In genomic region chr8:126920386-126920785, GRCm38 (mm10) we compare ENCODE assay signal across 8 mouse cellular contexts. TPM values are rescaled to one million over a fixed set of nuclear protein-coding genes. Genes with fewer than 3 reads are reported as not detected.
DNase-seq lines count a peak whose midpoint lies in the region; ATAC-seq and TF ChIP-seq lines count a peak whose summit lies in the region.
"Had no signal": no experiment of that assay in that cellular context is flagged by ENCODE, and none has a peak within 500 bp of the region (broad histone marks: within the 10 kb centered on the region; RNA-seq: fewer than 3 reads in every experiment).

No protein-coding gene starts in this region.

- peak overlapping the region; percentile 61; the same call in 1 of the 2 replicates for H3K27ac ChIP-seq in kidney, embryonic 15.5 days
- H3K27ac ChIP-seq in bone marrow macrophage, adult 2 months (ENCODE audit: insufficient read depth, low read depth, low read length) = peak overlapping the region; percentile 88
- 0 out of 2 replicates have a peak overlapping the region, but pooled peaks have one; percentile 20 for H3K27ac ChIP-seq in embryonic facial prominence, embryonic 11.5 days (replicated peaks; ENCODE audit: low read depth, low read length)
- H3K27ac ChIP-seq in macrophage = peak overlapping the region; percentile 97
- no peak overlapping the region for H3K27ac ChIP-seq in forebrain, embryonic 13.5 days

- ATAC-seq in kidney, embryonic 15.5 days (replicated peaks; ENCODE audit: low FRiP score) = no peak
- no peak for ATAC-seq in embryonic facial prominence, embryonic 11.5 days (replicated peaks; ENCODE audit: insufficient number of reproducible peaks, low FRiP score, low TSS enrichment, low read depth)
- ATAC-seq in forebrain, embryonic 13.5 days = no peak

- no peak overlapping the region for H3K9ac ChIP-seq in kidney, embryonic 15.5 days
- no peak overlapping the region for H3K9ac ChIP-seq in embryonic facial prominence, embryonic 11.5 days (replicated peaks; ENCODE audit: low read length)
- H3K9ac ChIP-seq in forebrain, embryonic 13.5 days = no peak overlapping the region

- no peaks in the 10 kb centered on the region for H3K9me3 ChIP-seq in kidney, embryonic 15.5 days (replicated peaks)
- no peaks in the 10 kb centered on the region for H3K9me3 ChIP-seq in embryonic facial prominence, embryonic 11.5 days (replicated peaks; ENCODE audit: control insufficient read depth, low read length)
- H3K9me3 ChIP-seq in forebrain, embryonic 13.5 days (replicated peaks) = no peaks in the 10 kb centered on the region
- H3K9me3 ChIP-seq: megakaryocyte, embryonic 14.5 days had no signal

- H3K4me3 ChIP-seq in kidney, embryonic 15.5 days (replicated peaks) = no peak overlapping the region
- peak overlapping the region; percentile 10; the same call in 1 of the 2 replicates for H3K4me3 ChIP-seq in bone marrow macrophage, adult 2 months (ENCODE audit: insufficient read depth, low read length)
- no peak overlapping the region for H3K4me3 ChIP-seq in embryonic facial prominence, embryonic 11.5 days (ENCODE audit: low read depth, low read length)
- no peak overlapping the region for H3K4me3 ChIP-seq in macrophage (ENCODE audit: inconsistent target)
- H3K4me3 ChIP-seq in forebrain, embryonic 13.5 days = no peak overlapping the region

- H3K36me3 ChIP-seq in kidney, embryonic 15.5 days = 0 out of 2 replicates have a peak, but pooled peaks cover 5% of the 10 kb centered on the region
- no peaks in the 10 kb centered on the region for H3K36me3 ChIP-seq in embryonic facial prominence, embryonic 11.5 days (replicated peaks; ENCODE audit: control insufficient read depth, insufficient read depth, low read depth, low read length)
- H3K36me3 ChIP-seq in macrophage (ENCODE audit: inconsistent target) = no peaks in the 10 kb centered on the region
- H3K36me3 ChIP-seq in forebrain, embryonic 13.5 days (ENCODE audit: poor library complexity, severe bottlenecking) = no peaks in the 10 kb centered on the region

- no peak for TF ChIP-seq POLR2A in bone marrow macrophage, adult 2 months (IDR thresholded peaks at IDR 0.05; ENCODE audit: borderline replicate concordance, low read depth, low read length)

- no peaks in the 10 kb centered on the region for H3K27me3 ChIP-seq in kidney, embryonic 15.5 days
- no peaks in the 10 kb centered on the region for H3K27me3 ChIP-seq in embryonic facial prominence, embryonic 11.5 days (ENCODE audit: control insufficient read depth, insufficient read depth, low read length)
- no peaks in the 10 kb centered on the region for H3K27me3 ChIP-seq in forebrain, embryonic 13.5 days
- H3K27me3 ChIP-seq: megakaryocyte, embryonic 14.5 days had no signal

- H3K4me2 ChIP-seq in kidney, embryonic 15.5 days = no peak overlapping the region
- H3K4me2 ChIP-seq in embryonic facial prominence, embryonic 11.5 days (ENCODE audit: low read depth, low read length) = no peak overlapping the region
- no peak overlapping the region for H3K4me2 ChIP-seq in forebrain, embryonic 13.5 days

- no peaks in the 10 kb centered on the region for H3K79me2 ChIP-seq in macrophage (ENCODE audit: inconsistent target)

- peaks cover 26% of the 10 kb centered on the region for H3K4me1 ChIP-seq in kidney, embryonic 15.5 days
- peaks cover 31% of the 10 kb centered on the region for H3K4me1 ChIP-seq in bone marrow macrophage, adult 2 months (ENCODE audit: control insufficient read depth, insufficient read depth, low read length)
- H3K4me1 ChIP-seq in embryonic facial prominence, embryonic 11.5 days (ENCODE audit: control insufficient read depth, insufficient read depth, low read length) = no peaks in the 10 kb centered on the region
- H3K4me1 ChIP-seq in forebrain, embryonic 13.5 days = no peaks in the 10 kb centered on the region

- 80% methylated on average over 6 of the region's 6 CpGs for WGBS in kidney, embryonic 15.5 days
- WGBS in embryonic facial prominence, embryonic 11.5 days = 90% methylated on average over 6 of the region's 6 CpGs
- 14% methylated on average over 4 of the region's 6 CpGs for WGBS in macrophage (ENCODE audit: missing documents)
- WGBS in forebrain, embryonic 13.5 days = 88% methylated on average over 6 of the region's 6 CpGs

- DNase-seq in kidney, adult 18-20 months = no peak
- no peak for DNase-seq in embryonic facial prominence, embryonic 11.5 days (ENCODE audit: low spot score)
- DNase-seq in cerebellum, postnatal 14 days = no peak

- TF ChIP-seq CTCF in bone marrow macrophage, adult 2 months (IDR thresholded peaks at IDR 0.05; ENCODE audit: low read depth, low read length) = no peak

RNA-seq across cellular contexts. Expression of gene Tomm20, which starts 25.3 kb away (rescaled TPM):
- polyA plus RNA-seq in kidney, embryonic 15.5 days (2015; fragmentation: Nextera tagmentation; extraction: Ambion mirVana) = 244 and 246 TPM in 2 replicates
- 79.4 and 89.9 TPM in 2 replicates for polyA plus RNA-seq in bone marrow macrophage, adult 2 months (2012; ENCODE audit: insufficient read depth, insufficient read length, missing spikeins)
- polyA plus RNA-seq in embryonic facial prominence, embryonic 11.5 days (2014; fragmentation: Nextera tagmentation; extraction: Ambion mirVana) = 245 and 256 TPM in 2 replicates
- 10 to 100 TPM in 25 of 26 experiments, 1 to 10 TPM in 1; 9.7 to 33.1 (median 19.9) TPM for total RNA-seq in macrophage (2018; cell fraction: chromatin; rRNA removed)
- total RNA-seq in macrophage (2018; cell fraction: cytosol; rRNA removed) = 100 to 1,000 TPM in 7 of 26 experiments, 10 to 100 TPM in 19; 61.8 to 120 (median 90.0) TPM
- total RNA-seq in macrophage (2018; cell fraction: nucleus; rRNA removed) = 10 to 100 TPM in 25 of 26 experiments, 1 to 10 TPM in 1; 9.4 to 40.6 (median 20.4) TPM
- 73.9 to 174 TPM (median 109 TPM) in 3 replicates for polyA plus RNA-seq in macrophage (2018)
- polyA plus RNA-seq in forebrain, embryonic 13.5 days (2015; fragmentation: Nextera tagmentation; extraction: Ambion mirVana) = 207 and 209 TPM in 2 replicates

RNA-seq across cellular contexts. Expression of gene Rbm34, which starts 50.5 kb away (rescaled TPM):
- polyA plus RNA-seq in kidney, embryonic 15.5 days (2015; fragmentation: Nextera tagmentation; extraction: Ambion mirVana) = 23.5 and 26.0 TPM in 2 replicates
- 19.7 and 20.9 TPM in 2 replicates for polyA plus RNA-seq in bone marrow macrophage, adult 2 months (2012; ENCODE audit: insufficient read depth, insufficient read length, missing spikeins)
- 29.9 and 38.5 TPM in 2 replicates for polyA plus RNA-seq in embryonic facial prominence, embryonic 11.5 days (2014; fragmentation: Nextera tagmentation; extraction: Ambion mirVana)
- 10 to 100 TPM in 25 of 26 experiments, 1 to 10 TPM in 1; 8.8 to 43.3 (median 29.8) TPM for total RNA-seq in macrophage (2018; cell fraction: chromatin; rRNA removed)
- 10 to 100 TPM; 12.2 to 21.4 (median 17.8) TPM for total RNA-seq in macrophage (2018; cell fraction: cytosol; rRNA removed)
- 10 to 100 TPM in 23 of 26 experiments, 1 to 10 TPM in 3; 7.7 to 32.0 (median 17.2) TPM for total RNA-seq in macrophage (2018; cell fraction: nucleus; rRNA removed)
- polyA plus RNA-seq in macrophage (2018) = 16.1 to 20.8 TPM (median 19.6 TPM) in 3 replicates
- polyA plus RNA-seq in forebrain, embryonic 13.5 days (2015; fragmentation: Nextera tagmentation; extraction: Ambion mirVana) = 24.0 and 25.7 TPM in 2 replicates
